Mouse (Mus musculus) thymus, postnatal 0 days (tissue): ENCODE measurements around the gene Pknox2. TPM values are rescaled to one million over a fixed set of nuclear protein-coding genes. Genes with fewer than 3 reads are reported as not detected.

Experiments used
- polyA plus RNA-seq: library from polyadenylated mRNA; unstranded; fragments of >200 nt; fragmentation: Nextera tagmentation; extraction: Ambion mirVana; gene quantifications from 2 replicates; pipeline ENCODE4 v1.2.1, GENCODE M21; 2015

Pknox2 gene
- polyA plus RNA-seq, 1 experiment from 2014 or later = 0.91 TPM

Other genes starting within 250 kb of the Pknox2 start
- 9.5 and 13.2 TPM in 2 replicates for gene Tmem218, start 60.8 kb upstream of the Pknox2 start, polyA plus RNA-seq
- gene Slc37a2, start 108.3 kb upstream of the Pknox2 start, polyA plus RNA-seq = 24.0 and 28.8 TPM in 2 replicates
- gene Ccdc15, start 201.0 kb upstream of the Pknox2 start, polyA plus RNA-seq = 11.2 and 14.6 TPM in 2 replicates
- gene Hepacam, start 219.9 kb upstream of the Pknox2 start, polyA plus RNA-seq = 0.10 TPM in 1 of 2 replicates, not detected in the other